Mouse (Mus musculus) embryo, embryonic 11 days (tissue): ENCODE results near the gene Alb.

Experiments
- DNase-seq: peaks from one replicate; pipeline ENCODE4 v3.0.0-alpha.2; 2015

Alb gene

DNA sequence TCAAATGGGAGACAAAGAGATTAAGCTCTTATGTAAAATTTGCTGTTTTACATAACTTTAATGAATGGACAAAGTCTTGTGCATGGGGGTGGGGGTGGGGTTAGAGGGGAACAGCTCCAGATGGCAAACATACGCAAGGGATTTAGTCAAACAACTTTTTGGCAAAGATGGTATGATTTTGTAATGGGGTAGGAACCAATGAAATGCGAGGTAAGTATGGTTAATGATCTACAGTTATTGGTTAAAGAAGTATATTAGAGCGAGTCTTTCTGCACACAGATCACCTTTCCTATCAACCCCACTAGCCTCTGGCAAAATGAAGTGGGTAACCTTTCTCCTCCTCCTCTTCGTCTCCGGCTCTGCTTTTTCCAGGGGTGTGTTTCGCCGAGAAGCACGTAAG lies at the start of gene Alb:
Gene Alb, plus strand, starts transcription at position 279 of the 400 bp plus-strand sequence.
- no peak for DNase-seq

DNA sequence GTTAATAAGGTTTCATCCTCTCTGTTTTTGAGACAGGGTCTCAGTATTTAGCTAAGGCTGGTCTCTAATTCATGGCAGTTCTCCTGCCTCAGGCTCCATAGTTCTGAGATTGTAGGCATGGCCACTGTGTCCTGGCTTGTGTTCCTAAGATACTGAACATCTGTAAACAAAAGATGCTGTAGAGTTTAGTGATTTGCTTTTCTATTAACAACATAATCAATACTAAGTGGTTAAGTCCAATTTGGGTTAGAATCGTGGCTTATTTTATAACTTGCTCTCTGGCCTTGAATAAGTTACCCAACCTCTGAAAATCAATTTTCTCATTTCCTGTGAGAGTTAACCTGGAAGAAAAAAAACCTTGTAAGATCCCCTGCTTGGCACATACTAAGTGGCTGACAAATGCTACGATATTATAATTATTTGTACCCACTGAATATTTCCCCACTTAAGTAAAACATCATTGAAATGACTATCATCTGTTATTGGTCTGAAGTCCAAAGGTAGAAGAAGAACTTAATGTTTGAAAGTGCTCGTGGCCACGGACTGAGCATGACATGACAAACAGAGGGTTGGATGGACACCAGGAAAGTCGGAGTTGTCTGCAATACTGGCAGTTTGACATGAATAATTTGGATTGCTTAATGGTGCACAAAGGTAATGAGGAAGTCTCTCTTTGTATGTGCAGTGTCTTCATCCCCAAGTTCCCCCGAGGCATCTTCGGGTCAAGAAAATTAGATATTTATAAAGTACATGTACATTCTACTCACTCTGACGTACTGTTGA lies 46.4 kb upstream of the Alb start:
- no peak for DNase-seq

DNA sequence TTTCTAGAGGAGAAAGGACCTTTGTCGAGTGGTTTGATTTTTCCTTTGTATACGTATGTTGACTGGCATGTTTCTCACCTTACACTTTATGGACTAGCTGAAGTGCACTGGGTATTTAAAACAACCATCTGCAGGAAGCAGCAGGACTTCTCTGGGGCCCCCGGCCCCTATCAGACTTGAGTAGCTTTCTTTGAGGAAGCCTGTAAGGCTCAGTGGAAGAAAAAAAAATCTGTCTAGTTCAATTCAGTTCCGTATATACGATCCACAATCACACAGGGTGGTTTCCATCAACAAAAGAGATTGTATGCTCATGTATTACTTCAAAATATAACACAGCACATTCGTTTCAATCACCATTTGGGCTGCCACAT lies 45.8 kb upstream of the Alb start:
- no peak for DNase-seq

DNA sequence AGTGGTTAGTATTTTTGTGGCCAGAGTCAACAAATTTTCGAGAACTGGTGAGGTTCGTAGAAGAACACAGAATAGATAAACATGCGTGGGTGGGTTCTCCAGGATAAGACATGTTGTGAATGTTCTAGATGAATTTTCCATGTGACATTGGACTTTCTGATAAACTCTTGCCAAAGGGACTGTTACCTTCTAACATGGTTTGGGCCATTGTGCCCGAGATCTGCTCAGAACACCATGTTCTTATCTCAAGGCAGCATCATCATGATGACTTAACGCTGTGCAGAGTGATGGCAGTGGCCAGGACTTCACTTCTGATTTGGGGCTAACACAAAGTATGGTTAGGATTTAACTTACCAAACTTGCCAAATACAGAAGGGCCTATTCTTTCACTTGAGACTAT lies 36.1 kb upstream of the Alb start:
- no peak for DNase-seq

DNA sequence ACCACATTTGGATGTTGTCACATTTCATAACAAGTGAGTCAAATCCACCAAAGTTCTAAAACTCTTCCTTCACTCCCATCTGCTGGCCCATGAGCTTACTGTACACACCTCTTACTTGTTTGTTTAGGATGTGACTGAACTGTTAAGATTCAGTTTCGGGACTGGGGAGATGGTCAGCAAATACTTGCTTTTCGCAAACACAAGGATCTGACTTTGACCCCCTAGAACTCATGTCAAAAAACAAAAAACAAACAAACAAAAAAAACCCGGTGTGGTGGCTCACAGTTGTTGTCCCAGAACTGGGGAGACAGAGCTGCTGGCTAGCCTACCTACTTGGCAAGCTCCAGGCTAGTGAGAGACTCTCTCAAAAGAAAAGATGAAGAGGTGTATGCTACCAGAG lies 35.5 kb upstream of the Alb start:
- no peak for DNase-seq

DNA sequence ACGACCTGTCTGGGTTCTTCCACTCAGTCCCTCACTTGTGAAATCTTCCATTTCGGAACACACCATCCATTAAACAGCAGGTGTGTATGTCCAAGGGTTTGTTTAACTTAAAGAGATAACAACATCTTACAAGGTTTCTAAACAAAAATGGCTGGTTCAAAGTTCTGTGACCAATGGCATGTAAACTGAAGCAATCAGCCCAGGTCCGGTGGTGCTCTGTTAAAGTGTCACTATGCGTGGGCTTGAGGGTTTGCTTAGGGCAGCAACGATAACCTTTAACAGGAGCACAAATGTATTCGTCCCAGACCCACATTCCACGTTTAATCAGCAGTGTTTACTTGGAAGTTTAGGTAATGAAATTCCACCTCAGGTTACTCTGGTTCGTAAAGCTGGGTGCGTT lies 29.6 kb upstream of the Alb start:
- no peak for DNase-seq

DNA sequence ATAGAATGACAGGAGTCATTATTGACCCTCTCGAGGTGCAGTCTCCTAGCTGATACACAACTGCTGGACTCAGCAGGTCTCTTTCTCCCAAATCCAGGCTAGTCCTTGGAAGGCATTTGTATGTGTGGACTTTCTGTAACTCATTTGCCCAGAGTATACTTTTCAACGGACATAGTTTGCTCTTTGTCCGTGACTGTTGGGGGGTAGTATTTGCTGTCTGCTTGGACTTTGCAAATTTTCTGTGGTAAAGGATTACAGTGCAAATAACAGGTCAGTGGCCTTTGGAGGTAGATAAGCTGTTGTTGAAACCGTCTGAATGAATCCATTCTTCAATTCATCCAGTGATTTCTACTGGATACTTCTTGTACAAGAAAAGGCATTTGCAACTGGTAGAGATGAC lies 21.5 kb upstream of the Alb start:
- DNase-seq = no peak

DNA sequence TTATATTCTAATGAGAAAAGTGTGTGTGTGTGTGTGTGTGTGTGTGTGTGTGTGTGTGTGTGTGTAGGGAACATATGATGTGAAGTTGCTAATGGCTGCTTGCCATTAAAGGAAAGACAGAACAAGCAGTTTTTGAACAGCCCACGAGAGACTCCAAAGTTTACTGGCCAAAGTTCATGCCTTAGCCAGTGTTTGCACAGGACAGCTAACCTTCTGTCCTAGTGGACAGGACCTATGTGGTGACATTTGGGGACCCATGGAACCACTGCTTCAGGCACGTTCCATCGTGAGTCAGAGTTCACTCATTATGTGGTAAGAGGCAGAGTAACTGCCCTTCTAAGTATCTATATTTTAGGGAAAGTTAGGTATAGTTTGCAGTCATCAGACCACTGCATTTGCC lies 13.1 kb upstream of the Alb start:
- DNase-seq = no peak

DNA sequence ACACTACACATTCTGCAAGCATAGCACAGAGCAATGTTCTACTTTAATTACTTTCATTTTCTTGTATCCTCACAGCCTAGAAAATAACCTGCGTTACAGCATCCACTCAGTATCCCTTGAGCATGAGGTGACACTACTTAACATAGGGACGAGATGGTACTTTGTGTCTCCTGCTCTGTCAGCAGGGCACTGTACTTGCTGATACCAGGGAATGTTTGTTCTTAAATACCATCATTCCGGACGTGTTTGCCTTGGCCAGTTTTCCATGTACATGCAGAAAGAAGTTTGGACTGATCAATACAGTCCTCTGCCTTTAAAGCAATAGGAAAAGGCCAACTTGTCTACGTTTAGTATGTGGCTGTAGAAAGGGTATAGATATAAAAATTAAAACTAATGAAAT lies 10.7 kb upstream of the Alb start:
- no peak for DNase-seq

DNA sequence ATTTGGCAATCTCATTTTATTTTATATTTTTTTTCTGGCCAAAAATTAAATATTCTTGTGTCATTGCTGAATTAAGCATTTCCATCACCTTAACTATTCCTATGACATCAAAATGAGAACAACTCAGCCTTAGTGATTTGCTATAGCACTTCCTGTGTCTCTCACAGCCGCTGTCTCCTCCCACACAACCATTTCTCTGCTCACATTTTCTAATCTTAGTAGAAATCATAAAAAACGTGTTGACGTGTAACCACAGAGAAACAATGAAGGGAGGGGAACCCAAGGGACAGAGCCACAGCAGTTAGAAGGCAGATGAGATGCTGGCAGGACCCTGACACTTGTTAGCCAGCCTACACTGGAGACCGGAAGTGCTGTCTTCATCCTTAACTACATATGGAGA lies 8.0 kb upstream of the Alb start:
- DNase-seq = no peak

DNA sequence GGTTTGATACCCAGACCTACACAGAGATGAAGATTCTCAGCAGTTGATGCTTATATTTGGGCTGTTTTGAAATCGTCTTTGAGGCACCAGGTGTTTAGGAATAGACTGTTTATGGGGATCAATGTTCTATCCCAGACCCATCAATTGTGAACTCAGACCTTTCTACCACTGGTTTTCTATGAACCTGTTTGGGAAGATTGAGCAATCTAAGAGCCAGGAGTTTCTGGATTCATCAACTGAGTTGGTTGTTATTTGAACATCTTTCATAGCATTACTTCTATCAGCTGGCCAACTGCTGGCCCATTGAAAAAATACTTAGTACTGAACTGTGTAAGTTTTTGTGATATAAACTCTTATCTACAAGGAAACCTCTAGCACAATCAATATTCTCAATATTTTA lies 3.5 kb upstream of the Alb start:
- DNase-seq = no peak

DNA sequence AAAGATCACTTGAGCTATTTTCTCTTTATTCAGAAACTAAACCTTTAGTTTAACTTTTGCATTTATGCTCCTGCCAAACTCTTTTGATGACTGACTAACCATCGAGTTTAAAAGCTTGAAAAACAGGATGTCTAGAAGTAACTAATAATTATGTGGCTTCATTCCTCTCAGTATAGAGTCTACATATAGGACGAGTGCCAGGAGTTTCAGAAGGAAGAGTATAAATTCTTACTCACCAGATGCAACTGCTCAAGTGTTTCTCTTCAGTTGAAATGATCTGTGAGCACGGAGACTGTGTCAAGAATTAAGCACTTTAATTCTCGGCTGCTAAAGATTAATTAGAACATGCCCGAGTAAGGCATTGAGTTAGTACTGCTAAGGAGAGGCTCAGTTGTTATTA lies 2.0 kb upstream of the Alb start:
- no peak for DNase-seq

DNA sequence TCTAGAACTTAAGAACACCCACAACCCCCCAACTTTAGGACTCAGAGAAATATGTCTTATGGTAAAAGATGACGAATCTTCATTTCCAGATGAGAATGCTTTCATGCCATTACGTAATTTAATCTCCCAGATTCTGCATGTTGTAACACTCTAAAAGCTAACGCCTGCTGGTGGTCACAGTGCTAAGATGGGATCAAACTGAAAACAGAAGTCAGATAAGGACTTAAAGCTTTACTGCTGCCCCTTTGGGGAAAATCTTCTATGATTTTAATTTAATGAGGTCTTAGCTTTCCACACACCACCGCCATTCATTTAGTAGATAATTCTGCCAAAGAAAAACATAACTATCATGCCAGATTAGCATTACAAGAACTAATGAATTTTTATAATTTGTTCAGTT lies 6.1 kb downstream of the Alb start:
- no peak for DNase-seq

DNA sequence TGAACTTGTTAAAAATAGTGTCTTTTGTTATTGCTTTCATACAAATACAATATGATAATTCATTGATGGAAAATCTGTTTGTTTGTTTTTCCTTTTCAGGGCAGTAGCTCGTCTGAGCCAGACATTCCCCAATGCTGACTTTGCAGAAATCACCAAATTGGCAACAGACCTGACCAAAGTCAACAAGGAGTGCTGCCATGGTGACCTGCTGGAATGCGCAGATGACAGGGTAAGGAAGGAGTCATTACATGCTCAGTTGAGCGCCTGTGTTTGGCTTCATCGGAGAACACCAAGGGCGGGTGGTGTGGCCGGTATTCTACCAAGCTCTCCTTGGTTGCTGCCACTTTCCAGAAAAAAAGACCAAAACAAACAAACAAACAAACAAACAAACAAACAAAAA lies 6.5 kb downstream of the Alb start:
- DNase-seq = peak; percentile 68

DNA sequence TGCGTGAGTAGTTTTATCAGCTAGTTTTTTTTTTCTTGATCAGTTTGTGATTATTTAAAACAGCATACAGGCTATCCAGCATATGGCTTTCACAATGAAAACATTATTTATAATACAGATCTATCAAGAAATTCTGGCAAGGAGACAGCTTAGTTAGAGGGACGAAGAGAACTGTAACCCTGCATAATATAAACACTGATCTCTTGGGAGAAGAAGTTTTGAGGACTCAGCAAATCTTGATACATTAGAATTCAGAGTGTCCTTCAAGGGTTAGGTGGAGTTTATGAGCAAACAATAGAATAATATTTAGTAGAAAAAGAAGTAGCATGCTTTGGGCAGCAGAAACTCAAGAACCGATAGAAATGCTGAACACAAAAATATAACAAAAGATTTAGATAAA lies 10.1 kb downstream of the Alb start:
- DNase-seq = no peak

DNA sequence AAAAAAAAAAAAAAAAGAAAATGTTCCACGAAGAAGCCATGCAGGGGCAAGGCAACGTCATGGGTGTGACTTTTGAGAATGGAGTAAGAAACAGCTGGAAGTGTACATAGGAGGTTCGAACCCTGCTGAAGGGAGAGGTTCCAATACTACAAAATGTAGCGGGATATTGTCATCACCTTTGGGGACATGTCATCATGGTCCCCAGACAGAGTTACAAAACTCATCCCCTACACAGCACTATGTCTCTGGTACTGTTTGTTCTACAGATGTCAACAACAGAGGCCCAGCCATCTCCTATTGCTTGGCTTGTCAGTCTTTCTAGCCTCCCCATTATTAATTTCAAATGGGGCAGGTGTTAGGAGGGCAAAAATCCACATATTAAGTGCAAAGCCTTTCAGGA lies 13.2 kb downstream of the Alb start:
- no peak for DNase-seq

DNA sequence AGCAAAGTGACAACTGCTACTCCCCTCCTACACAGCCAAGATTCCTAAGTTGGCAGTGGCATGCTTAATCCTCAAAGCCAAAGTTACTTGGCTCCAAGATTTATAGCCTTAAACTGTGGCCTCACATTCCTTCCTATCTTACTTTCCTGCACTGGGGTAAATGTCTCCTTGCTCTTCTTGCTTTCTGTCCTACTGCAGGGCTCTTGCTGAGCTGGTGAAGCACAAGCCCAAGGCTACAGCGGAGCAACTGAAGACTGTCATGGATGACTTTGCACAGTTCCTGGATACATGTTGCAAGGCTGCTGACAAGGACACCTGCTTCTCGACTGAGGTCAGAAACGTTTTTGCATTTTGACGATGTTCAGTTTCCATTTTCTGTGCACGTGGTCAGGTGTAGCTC lies 13.7 kb downstream of the Alb start:
- no peak for DNase-seq

DNA sequence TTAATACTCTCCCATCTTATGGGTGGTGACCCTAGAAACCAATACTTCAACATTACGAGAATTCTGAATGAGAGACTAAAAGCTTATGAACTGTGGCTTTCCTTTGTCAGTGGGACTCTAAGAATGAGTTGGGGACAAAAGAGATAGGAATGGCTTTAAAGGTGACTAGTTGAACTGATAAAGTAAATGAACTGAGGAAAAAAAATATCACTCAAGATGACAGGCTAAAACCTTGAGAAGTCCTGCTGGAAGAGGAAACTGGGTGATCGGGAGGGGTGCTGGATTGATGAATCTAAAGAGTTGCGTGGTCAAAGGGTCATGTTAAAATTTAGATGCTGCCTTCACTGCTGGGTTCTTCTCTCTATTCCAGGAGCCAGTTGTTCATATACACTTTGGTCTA lies 16.0 kb downstream of the Alb start:
- no peak for DNase-seq

DNA sequence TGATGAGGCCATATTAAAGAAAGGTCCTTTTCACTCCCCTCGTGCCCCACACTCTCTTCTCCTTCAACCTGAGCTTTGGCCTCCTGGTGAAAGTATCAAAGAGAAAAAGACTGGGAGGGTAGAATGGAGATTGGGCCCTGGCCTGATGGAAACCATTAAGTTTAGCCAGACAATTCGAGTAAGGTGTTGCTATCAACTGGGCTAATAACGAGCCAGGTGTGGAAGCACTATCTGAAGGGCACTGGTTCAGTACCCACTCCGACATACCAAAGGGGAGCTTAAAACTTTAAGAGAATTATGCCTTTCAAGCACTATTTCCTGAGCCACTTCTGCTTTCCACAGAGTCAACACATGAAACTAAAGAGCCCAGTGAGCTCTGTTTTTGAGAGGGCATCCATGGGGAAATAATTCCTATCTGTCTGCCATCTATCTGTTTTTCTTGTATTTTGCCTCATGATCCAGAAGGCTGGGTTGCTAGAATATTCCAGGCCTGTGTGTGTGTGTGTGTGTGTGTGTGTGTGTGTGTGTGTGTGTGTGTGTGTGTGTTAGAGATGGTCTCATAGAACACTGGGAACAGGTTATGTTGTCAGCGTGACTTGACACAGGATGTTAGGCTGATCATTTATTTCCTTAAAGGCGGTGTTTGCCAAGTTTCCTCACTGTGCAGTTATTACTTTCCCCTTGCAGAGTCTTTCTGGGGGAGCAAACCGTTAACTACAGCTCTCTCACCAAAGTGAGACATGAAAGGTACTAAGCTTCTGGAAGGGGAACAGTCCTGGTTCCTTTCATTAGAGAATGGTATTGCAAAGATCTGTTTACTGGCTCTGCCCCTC lies 16.8 kb downstream of the Alb start:
- no peak for DNase-seq

DNA sequence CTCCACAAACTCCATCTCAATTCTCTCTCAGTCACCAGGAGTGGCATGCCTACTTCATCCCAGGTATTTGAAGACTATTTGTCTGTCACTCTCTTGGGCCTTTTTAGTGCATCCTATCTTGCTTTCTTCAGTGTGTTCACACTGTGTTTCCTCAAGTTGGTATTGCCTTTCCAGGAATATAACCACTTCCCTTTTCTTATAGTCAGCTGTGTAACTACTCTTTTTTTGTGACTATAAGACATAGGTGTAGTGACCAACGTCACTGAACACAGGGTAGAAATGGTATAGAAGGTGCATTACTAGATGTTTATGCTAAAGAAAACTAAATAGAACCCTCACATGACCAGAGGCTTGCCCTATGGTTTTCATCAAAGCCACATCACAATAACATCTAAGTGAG lies 18.2 kb downstream of the Alb start:
- DNase-seq = no peak

DNA sequence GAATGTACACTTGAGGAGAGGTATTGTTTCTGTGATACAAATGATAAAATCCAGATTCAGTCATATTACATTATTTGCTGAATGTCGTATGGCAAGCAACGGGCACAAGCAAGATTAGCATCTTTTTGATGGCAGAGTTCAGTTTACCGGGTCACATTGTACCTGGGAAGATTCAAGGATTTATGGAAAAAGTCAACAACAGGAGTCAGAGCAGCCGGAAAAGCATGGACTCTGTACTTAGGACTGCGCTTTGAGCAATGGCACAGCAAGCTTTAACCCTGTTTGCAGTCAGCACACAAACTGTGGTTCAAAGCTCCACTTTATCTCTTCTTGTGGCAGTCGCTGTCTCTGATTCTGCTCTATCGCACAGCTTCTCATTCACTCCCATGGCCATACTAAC lies 24.9 kb downstream of the Alb start:
- DNase-seq = no peak

DNA sequence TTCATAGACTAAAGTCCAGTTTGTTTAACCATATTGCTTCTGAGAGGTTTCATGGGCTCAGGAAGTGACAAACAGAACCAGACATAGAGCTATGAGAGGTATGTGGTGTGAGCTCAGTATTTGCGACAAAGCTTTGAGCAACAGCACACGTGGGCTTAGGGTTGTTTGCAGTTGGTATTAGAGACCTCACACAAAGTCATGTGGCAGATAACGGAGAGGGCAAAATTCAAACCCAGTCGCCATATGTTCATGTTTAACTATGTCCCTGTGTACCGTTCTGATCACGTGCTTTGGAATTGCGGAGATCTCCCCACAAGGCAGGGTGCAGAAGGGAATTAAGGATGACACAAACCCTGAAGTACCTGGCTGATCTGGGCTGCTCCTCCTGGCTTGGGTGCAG lies 27.6 kb downstream of the Alb start:
- no peak for DNase-seq

DNA sequence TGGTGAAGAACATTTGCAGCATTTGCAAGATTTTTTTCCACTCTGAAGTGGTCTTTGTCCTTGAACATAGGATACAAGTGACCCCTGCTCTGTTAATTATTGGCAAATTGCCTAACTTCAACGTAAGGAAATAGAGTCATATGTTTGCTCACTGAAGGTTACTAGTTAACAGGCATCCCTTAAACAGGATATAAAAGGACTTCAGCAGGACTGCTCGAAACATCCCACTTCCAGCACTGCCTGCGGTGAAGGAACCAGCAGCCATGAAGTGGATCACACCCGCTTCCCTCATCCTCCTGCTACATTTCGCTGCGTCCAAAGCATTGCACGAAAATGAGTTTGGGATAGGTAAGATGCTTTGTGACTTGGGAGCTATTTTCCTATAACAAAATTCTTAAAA lies 29.8 kb downstream of the Alb start, which contains the start of gene Afp:
Gene Afp, plus strand, starts transcription at position 220 of the 400 bp plus-strand sequence.
- DNase-seq = no peak

DNA sequence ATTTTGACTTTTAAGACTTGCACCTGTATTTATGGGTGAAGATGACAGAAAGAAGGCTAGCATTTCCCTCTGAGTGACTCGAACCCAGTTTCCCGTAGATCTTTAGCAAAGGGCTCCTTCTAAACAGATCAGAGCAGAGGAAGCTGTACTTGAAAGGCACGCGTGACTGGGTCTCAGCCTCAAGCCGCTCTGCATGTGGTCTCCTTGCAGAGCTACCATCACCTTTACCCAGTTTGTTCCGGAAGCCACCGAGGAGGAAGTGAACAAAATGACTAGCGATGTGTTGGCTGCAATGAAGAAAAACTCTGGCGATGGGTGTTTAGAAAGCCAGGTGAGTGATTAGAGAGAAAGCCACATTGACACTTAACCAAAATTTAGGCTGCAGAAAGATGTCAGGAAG lies 31.7 kb downstream of the Alb start:
- DNase-seq = no peak

DNA sequence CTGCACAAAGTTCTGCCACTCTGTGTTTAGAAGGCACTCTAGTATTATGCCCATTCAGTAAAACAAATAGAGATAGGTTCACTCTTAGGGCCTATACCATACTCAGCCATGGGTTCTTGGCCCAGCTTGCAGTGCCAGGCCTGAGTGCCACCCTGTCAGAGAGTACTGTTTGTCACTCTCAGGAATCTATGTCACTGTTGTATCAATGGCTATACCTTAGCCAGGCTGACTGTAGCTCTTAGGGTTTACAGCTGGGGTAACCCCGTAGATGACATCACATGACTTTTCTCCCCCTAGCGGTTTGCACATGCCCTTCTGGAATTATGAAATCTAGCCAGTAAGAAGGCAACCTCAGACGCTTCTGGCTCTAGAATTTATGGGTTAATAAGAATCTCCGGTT lies 33.6 kb downstream of the Alb start:
- DNase-seq = no peak
